Mouse (Mus musculus) CH12.LX (cell line): ENCODE data around the gene Ifit1bl1.

Source experiments
- CTCF ChIP-seq, 2 experiments: IDR thresholded peaks in 1 of 2; conservative IDR thresholded peaks in 1 of 2; 2 replicates each; pipeline ENCODE4 v1.5.1; 2011 to 2012; ENCODE audit warnings: low read depth in 2 of 2, low read length in 2 of 2, improper control_type of control experiment in 1 of 2, inconsistent platforms in 1 of 2, mild to moderate bottlenecking in 1 of 2, moderate library complexity in 1 of 2
- ETS1 ChIP-seq: conservative IDR thresholded peaks from 2 replicates; pipeline ENCODE4 v1.6.1; 2012; ENCODE audit warnings: low read depth, mild to moderate bottlenecking, inconsistent platforms, low read length, improper control_type of control experiment, moderate library complexity
- HCFC1 ChIP-seq: IDR thresholded peaks from 2 replicates; pipeline ENCODE4 v1.6.1; 2012; ENCODE audit warnings: low read depth, mild to moderate bottlenecking, inconsistent platforms, low read length, improper control_type of control experiment
- NELFE ChIP-seq: IDR thresholded peaks from 2 replicates; pipeline ENCODE4 v1.6.1; 2011; ENCODE audit warnings: low read depth, low read length, improper control_type of control experiment
- TCF12 ChIP-seq: IDR thresholded peaks from 2 replicates; pipeline ENCODE4 v1.6.1; 2014; ENCODE audit warnings: low read depth, mild to moderate bottlenecking, inconsistent platforms, low read length, improper control_type of control experiment

GRCm38 (mm10) chr19:34569896-34570476 is 31.8 kb downstream of the Ifit1bl1 start:
- TF ChIP-seq HCFC1 (no peak), TCF12 (no peak), NELFE (no peak), ETS1 (peak; percentile 66), CTCF (conservative IDR thresholded peaks at IDR 0.05 in 1 of 2, IDR thresholded peaks at IDR 0.05 in 1 of 2; ENCODE audit: low read depth in 2 of 2, low read length in 2 of 2) (no peak)
